Mouse (Mus musculus): ENCODE measurements at regions not wholly inside any gene's neighbourhood (a gene's known extent, or its start where the extent isn't known, plus 50 kb on each side); places are given as distances from the start of the nearest gene placed in this dataset.

DNA sequence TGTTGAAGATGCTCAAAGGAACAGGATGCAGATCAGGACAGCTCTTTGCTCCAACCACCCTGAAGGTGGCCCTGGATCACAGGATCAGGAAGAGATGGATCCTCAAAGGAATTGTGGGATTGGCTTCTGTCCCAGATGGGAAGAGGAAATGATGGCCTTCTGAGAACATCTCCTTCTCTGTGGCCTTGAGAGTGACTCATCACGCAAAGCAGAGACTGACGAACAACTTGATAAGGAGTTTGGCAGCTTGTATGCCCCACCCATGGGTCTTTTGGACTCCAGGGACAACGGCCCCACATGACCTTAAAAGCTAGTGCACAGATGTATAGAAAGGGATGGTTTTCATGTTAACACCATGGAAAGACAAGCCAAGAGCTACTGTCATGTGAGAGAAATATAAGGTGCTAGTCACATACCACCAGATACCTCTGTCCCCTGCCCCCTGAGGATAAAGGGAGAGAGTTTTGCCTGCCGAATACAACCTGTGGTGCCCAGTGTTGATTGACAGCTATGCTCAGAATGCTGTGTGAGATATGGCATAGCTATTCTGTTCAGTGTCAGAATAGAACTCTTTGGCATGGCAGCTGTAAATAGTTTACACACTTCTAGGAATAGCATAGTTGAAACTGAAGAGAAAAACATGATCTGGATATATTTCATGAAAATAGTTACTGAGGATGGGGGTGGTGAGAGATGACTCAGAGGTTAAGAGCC, 109.2 kb upstream of the S1pr3 start:
- peak in 1 of 2 experiments; percentile 49 for DNase-seq

DNA sequence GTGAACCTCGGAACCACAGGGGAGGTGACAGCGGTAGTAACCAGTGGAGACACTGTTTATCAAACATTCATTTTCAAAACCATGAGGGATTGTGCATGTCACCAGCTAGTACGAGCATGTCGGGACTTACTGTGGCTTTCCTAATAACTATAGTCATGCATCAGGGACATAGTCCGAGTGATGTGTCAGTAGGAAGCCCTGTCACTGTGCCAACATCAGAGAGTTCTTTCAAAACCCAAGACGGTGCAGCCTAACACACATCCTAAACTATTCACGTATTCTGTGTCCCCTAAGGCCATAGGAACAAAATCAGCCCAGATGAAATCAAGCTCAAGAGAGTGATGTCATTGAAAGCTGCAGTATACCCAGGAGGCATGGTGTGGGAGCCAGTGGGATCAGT, 107.0 kb upstream of the S1pr3 start:
- DNase-seq = no peak

DNA sequence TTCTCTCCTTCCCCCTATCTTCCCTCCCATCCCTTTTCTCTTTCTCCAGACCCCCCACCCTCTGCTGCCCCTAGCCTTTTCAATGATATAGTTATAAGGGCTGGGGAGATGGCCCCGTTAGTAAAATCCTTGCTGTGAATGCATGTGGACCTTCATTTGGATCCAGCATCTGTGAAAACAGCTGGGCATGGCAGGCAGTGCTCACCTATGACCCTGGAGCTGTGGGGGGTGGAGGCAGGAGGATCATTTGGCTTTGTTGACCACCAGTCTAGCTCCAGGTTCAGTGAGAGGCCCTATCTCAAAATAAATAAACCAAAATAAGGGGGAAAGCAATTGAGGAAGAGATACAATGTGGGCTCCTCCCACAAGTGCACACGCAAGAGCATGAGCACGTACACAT, 105.3 kb upstream of the S1pr3 start:
- DNase-seq = no peak

DNA sequence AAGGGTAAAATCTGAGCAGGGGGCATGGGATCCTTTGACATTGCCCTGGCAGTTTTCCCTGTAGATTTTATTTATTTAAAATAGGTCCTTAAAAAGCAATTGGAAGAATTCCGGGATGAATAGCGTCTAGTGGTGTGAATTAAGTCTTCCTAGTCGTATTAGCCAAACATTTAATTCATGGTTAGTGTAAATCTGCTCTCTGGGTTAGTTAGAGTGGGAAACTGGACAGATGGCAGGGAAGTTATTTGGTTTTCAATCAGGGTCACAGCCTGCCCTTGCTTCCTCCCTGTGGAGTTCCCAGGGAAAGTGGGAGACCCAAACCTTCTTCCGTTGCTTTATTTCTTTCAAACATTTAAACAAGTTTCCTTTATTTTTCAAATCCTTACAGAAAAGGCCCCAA, 103.8 kb upstream of the S1pr3 start:
- DNase-seq = no peak

DNA sequence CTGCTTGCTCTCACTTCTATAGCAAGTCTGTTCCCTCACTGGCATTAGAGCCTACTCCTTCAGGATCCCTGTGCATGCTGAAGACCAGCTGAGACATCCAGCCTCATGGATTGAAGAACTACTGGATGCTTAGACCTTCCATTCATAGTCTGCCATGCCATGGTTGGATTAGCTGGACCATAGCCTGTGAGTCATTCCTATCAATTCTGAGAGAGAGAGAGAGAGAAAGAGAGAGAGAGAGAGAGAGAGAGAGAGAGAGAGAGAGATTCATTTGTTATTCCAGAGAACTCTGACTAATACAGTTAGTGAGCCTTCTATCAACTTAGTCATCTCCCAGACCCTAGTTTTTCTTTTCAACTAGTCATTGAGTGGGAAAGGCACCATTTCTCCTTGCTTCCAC, 99.0 kb upstream of the S1pr3 start:
- no peak for DNase-seq

DNA sequence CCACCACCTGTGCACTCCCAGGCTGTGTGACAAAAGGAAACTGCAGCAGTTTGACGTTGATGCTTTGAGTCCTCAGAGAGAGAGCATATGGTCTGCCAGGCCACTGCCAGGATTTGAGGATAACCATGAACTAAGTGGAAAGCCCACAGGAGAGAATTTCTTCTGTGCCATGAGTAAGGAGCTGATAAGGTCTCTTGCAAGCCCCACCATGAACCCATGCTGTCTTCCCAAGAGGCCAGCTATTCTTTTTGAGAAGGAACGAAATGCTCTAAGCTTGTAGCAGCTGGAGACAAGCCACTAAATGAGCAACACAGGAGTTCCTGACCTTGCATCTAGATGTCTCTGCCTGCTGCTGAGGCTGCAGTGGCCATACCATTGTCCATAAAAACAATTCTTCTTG, 98.4 kb upstream of the S1pr3 start:
- DNase-seq = no peak

DNA sequence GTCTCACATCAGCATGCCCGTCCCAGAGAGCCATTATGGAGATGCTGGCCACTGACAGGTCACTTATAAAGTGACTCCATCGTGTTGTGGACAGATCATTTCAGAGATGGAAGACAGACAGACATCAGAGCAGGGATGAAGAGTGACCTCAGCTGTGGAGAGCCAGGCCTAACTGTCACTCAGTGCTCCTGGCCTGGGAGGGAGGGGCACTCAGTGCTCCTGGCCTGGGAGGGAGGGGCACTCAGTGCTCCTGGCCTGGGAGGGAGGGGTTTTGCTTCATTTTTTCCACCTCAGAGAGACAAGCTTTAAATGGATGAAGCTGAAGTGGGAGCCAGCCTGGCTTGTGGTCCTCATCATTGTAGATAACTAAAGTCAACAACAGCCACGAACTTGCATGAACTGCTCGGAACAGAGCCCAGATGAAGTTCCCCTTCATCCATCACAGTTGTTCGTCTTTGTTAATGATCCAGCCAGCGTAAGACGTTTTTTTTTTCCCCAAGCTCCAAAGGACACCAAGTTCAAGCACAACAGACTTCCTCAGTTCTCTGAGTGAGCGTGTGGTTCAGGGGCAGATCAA, 96.7 kb upstream of the S1pr3 start:
- peak; percentile 20 to 38 for DNase-seq

DNA sequence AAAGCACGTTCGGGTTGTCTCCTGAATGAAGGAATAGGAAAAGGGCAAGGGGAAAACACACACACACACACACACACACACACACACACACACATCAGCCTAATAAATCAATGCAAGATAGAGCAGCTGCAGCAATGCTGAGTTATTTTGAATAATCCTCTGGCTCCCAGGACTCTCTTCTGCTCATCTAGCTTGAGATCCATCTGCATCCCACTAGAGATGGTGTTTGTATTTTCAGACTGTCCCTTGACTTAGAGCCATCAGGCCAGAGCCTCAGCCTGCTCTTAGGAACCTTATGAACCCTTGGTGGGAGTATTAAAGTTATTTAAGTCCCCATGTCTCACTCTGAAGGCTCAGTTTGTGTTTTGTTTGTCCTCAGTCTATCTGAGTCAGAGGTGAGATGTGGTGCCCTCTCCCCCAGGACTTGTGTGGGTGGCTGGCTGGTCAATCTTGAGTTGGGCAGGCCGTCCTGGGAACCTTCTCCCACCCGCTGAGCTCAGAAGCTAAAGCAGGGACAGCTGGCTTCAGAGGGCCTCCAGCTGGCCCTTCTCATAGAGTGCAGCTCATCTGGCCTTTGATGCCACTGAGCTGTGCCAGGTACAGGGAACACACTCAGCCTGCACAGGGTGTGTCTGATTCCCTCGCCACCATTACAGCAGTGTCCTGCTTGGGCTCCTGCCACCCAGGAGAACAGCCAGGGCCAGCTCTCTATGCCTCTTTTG, 95.1 kb upstream of the S1pr3 start:
- DNase-seq = peak; percentile 51 to 54

DNA sequence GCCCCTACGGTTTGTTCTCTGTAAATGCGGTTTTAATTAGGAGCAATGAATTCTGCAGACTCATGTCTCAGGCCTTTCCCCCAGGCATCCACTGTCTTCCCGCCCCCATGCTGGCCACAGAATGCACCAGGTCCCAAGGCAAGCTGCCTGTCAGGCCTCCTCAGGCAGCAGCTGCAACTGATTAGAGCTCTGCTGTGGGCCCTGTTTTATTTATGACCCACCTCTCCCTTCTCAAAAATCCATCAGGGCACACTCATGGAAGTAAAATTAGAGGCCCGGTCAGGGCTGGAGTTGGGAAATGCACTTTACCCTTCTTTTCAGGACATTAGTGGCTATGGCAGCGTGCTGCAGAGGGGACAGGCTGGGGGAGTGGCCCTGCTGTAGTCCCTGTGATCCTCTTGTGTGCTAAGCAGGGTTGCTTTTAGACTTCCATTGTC, 93.9 kb upstream of the S1pr3 start:
- peak; percentile 40 to 41 for DNase-seq

DNA sequence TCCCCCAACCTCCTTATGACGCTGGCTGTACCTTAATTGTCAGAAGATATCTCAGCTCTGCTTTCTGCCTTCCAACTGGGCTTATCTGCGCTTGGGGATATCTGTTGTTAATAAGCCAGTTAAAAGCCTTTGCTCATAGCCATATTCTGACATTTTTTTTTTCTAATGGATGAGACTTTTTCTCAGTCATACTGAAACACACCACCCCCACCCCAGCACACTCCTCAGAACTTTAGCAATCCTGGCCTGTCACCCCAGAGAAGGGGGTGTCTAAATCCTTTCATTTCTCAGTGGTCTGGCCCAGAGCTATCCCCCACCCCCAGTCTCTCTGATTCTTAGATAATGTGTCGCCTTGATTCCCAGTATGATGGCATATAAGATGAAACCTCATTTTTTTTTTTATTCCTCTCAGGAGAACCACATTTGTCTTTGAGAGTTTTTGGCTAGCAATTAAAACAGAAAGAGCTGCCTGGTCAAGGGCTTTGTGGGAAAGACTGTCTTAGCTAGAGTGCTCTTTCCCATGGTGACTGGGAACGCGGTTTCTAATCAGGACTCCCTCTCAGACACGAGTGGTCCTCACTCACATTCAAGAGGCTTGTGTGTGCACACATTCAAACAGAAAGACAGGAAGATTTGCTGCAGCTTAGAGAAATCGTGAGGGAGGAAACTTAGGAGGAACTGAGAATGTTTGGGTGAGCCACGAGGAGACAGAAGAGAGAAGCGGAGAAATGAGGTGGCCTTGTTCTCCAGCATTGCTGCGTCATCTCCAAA, 93.2 kb upstream of the S1pr3 start:
- DNase-seq = no peak

DNA sequence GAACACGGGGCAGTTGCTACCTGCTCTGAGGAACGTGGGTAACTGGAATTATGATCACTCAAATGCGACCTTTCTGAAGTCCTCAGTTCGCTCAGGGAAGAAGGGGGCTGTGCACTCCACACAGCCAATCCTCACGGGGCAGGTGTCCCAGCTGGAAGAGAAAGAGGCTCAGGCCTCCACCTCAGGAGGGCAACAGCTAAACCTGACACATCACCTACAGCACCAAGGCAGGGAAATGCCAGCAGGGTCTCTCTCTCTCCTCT, 92.7 kb upstream of the S1pr3 start:
- DNase-seq = no peak

DNA sequence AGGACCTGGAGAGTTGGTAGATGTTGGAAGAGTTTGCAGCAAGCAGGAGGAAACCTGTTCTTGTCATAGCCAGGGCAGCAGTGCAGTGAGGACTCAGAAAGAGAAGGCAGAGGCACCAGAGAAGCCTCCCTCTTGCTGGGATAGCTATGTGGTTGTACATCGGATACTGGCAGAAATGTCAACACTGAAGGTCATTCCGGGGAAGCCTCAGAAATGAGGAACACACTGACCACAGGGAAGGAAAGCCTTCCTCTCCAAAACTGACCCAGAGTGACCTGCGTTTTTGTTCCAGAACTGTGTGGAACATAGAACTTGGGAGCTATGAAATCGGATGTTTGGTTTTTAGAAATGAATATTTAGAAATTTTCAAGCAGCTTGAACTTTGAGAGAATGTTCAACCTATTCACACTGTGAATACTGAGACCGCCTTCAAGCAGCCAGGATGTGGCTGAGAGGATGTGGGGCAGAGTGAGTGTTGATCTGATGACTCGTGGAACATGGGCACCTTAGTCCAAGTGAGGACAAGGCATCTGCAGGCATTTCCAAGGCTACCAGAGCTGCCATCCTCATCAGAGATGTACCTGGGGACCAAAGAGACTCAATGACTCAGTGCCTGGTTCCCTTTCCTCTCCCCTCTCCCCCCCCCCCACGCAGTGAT, 85.3 kb upstream of the S1pr3 start:
- no peak for DNase-seq

DNA sequence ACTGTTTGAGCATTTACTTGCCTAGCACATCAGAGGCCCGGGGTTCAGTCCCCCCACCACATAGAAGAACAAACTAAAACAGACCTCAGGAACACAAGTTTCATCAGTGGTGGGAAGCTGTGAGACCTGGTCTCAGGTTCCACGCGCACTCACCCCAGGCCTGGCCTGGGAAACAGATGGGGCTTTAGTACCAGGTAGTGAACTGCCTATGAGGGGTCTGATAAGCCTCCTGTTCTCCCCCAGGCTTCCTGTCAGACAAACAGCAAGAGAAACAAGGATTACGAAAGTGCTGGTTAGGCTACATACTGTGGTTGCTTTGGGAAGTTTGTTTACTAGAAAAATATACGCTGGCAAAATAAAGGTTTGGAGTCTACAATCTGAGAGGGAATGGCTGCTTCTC, 83.7 kb upstream of the S1pr3 start:
- no peak for DNase-seq

DNA sequence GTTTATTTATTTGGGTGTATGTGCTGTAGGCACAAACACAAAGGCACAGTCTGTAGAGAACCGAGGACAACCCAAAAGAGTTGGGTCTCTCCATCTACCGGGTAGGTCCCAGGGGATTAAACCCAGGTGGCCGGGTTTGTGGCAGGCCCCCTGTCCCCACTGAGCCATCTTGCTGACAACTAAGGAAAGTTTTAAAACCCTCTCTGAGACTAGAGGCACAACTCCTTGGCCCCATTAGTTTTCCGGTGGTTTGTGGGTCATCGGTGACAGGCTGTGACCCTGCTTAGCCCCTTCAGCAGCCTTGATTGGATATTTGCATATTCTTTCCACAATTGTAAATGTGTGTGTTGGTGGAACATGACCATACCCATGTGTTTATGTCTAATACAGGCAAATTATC, 83.1 kb upstream of the S1pr3 start:
- DNase-seq = no peak

DNA sequence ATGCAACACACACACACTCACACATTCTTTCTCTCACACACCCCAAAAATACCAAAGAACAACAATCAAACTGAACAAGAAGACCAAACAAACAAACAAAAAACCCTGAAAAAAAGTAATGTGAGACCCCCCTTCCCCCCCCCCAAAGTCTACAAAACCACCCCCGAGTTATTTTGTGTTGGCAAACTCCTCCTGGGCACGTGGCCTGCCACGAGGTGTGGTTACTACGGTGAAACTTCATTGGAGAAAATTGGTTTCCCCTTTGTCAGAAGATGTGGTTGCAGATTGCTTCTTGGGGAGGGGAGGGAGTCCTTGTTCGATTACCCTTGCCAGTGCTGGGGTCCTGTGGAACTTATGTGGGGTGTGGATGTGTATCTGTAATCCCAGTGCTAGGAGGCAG, 82.3 kb upstream of the S1pr3 start:
- no peak for DNase-seq

DNA sequence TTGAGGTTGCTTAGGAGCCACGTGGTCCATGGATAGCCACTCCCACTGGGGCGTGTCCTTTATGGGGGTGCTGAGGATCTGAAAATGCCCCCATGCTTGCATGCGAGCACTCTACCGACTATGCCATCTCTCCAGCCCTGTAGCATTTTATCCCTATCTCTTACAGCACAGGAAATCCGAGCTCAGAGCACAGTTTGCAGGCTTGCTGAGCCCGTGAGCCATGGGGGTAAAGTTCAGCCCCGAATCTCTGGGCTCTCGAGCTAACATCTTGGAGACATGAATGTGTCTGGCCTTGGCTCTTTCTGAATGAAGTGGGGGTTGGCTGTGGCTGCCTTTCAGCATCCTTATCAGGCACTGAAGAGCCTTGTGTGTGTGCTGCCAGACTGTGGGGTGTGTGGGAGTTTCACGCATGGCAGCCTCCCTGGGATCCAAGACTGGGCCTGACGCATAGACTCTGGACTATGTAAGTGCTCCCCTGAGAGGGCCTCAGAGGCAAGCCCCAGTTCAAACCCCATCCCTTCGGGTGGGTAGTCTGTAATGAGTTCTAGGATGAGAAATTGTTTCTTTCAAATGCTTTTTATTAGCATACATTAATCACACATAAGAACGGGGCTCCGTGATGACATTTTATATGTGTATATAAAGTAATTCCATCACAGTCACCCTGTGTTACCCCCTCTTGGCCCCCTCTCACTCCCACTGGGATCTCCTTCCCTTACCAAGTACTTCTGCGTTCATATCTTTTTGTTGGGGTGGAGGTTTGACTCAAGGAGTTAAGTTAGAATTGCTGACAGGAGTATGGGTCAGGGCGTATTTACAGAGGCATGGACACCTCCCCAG, 80.1 kb upstream of the S1pr3 start:
- no peak for DNase-seq

DNA sequence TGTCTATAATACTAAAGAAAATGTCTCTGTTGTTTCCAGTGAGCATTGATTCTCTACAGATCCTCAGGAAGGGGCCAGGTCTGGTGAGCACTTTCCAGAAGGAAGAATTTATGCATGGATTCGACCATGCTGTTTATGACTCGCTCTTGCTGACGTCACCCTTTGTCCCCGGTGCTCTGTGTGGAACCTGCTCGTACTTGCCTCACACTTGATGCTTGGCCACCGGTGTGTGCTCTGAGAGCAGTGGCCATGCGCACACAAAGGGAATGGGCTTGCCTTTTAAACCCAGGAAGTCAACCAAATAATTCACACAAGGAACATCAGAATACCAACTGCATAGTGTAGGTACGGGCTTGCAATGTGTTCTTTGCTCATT, 79.5 kb upstream of the S1pr3 start:
- DNase-seq = no peak

DNA sequence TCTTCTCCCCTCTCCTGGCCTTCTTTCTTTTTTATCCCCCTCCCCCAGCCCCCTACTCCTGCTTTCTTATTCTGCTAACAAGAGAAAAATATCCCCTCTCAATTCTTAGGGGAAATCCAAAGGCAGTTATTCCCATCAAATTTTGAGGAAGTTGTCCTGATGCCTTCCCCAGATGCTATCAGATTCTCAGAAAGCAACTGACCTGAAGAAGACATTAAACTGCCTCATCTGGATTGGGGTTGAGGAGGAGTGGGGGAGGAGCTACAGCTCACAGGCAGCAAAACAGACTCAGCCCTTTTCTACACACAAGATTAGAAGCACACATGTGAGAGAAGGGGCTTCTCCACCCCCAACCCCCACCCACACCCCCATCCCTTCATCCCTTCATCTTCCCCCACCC, 78.7 kb upstream of the S1pr3 start:
- DNase-seq = no peak

DNA sequence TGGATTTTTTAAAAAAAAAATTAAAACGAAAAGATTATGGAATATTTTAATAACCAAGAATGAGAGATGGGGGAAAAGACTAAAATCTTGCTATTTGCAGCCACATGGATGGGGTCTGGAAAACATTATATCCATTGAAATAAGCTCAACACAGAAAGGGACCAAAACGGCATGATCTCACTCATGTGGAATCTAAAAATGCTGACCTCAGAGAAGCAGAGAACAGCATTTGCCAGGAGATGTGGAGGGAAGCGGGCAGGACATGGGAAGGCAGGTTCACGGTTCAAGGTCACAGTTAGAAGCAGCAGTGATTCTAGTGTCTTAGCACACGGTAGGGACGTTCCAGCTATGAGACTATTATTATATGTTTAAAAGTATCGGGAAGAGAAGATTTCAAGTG, 76.2 kb upstream of the S1pr3 start:
- no peak for DNase-seq

DNA sequence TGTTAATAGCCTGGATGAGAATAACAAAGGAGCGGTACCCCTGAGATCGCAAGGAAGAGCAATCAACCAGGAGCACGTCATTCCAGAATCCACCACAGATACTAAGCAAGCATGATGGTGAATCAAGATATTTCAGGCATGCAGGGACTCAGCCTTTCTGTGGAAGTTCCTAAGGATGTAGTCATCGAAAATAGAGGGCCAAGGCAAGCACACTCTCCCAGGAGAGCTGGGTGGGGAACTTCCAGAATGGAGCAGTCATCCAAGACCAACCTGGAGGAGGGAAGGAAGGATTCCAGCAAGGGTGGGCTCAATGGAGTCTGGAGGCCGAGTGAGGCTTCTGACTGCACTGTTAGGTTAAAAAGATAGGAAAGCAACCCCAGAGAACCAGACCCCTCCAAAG, 75.0 kb upstream of the S1pr3 start:
- DNase-seq = no peak

DNA sequence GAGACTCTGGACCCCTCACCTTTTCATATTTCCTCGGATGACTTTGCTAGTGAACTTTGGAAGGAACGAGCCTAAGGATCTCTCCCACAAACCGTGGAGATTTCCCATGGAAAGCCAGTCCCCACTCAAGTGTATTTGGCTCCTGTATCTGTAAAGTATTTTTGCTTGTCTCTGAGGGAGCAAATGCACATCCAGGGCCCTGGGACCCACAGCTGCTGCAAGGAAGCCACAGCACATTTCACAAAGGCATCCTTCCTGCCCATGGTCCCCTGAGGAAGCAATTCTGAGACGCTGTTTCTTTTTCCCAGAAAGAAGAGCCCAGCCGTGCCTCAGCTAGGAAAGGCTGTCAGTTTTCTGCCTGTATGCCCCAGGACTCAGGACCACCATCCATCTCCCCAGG, 71.7 kb upstream of the S1pr3 start:
- no peak for DNase-seq

DNA sequence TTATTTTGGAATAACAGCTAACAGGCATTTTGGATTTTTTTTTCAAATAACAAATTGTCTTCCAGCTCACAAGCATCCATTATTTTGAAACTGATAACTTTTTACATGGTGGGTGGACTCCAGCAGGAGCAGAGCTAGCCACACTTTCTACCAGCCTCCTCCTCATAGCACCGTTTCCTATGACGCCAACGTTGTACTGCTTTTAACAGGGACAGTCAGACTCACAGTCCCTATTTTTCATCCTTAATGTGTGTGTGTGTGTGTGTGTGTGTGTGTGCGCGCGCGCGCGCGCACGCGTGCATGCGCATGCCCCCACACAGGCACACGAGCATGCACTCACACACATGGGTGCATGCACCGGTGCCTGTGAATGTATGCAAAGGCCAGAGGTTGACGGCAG, 70.5 kb upstream of the S1pr3 start:
- no peak for DNase-seq

DNA sequence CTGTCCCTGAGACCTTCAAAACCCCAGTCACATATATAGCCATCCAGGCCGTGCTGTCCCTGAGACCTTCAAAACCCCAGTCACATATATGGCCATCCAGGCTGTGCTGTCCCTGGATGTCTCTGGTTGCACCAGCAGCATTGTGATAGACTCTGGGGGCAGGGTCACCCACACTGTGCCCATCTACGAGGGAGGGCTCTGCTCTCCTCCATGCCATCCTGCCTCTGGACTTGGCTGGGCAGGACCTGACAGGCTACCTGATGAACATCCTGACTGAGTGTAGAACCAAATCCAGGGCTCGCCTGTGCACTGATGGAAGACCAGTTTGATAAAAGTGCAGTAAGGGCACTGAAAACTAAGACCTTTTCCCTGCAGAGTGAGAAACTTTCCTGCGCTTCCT, 63.1 kb upstream of the S1pr3 start:
- no peak for DNase-seq

All from lung, adult 18-20 months (tissue).